Mouse (Mus musculus): ENCODE data around the gene Apc2.
"Not testable (repeated sequence)": the region's sequence is repeated elsewhere in the genome, so short reads cannot be mapped to it uniquely, and the experiment has no call there.

Gene Apc2

GRCm38 (mm10) chr10:80342749-80343424, 47.1 kb downstream of the Apc2 start:
- no peak for DNase-seq (ENCODE audit: low spot score)

GRCm38 (mm10) chr10:80343425-80343895, 47.7 kb downstream of the Apc2 start:
- no peak for DNase-seq (ENCODE audit: low spot score)

- DNase-seq (ENCODE audit: low spot score) = no peak
Observed at GRCm38 (mm10) chr10:80344131-80344661, 48.4 kb downstream of the Apc2 start.

DNA sequence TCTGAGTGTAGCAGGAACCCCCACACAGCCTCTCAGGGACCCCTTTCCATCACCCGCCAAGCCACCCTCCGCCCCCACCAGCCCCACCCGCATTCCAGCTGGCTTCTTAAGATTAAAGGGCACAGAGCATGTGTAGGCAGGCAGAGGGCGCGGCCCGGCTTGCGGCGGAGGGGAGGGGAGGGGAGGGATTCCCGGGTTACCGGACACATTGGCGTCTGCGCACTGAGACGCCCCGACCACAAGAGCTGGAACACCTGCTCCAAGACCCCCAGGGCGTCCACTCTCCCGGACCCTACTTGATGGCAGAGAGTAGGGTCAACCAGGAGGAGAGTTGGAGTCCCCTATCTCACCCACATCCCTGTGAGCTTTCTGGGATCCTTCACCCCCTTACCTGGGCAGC, 49.3 kb downstream of the Apc2 start:
- no peak for DNase-seq (ENCODE audit: low spot score)

DNA sequence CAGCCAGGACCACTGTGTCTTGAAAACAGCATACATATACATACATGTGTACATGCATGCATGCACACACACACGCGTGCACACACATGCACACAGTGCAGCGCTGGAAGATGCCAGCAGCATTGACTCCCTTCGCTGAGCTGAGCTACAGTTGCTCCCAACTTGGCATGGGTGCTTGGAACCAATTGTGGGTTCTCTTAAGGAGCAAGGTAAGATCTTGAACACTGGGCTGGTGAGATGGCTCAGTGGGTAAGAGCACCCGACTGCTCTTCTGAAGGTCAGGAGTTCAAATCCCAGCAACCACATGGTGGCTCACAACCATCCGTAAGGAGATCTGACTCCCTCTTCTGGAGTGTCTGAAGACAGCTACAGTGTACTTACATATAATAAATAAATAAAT, 50.2 kb downstream of the Apc2 start:
- DNase-seq (ENCODE audit: low spot score) = not testable (repeated sequence)

DNA sequence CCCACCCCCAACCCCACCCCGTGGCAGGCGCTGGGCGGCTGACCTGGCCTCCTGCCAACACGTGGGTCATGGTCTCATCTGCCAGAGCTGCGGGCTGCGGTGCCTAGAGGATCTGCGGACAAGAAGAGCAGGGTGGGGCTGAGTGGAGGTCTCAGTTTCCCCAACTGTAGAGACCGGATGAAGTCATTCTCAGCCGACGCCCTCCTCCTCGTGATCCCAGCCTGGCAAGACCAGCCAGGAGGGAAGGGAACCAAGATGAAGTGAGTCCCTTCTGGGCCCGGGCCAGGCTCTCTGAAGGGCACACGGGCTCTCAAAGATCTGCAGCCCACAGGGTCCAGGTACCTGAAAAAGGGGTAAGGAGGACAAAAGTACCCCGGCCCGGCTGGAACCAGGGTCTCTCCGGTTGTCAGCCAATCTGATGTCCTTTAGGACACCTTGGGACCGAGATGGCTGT, 51.8 kb downstream of the Apc2 start:
- DNase-seq (ENCODE audit: low spot score) = no peak

DNA sequence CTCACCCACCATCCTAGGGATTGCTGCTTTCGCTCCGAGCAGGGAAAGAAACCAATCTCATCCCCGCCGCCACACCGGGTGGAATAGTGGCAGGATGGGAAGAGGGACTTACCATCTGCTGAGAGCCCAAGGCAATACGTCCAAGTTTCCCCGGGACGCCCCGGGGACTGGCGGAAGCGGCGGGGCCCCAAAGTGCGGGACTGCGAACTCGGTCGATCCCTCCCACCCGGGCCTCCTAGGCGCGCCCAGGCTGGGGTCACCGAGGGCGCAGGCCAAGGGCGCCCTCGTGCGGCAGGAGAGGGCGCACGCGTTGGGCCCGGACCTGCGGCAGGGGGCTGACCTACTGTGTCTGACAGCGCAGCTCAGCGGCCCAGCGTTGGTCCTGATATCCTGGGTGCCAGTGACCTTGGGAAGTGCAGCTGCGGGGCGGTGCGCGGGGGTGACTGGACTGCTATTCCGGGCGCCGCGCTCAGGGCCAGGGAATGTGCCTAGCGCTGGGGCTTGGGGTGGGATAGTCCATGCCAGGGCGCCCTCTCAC, 52.5 kb downstream of the Apc2 start, which contains the start of gene Adamtsl5:
Adamtsl5 (minus strand) TSS at position 169 of the 538 bp plus-strand sequence.
- DNase-seq (ENCODE audit: low spot score) = peak; percentile 47

GRCm38 (mm10) chr10:80348981-80349380, 53.2 kb downstream of the Apc2 start:
- DNase-seq (ENCODE audit: low spot score) = no peak

- peak; percentile 81 for DNase-seq (ENCODE audit: low spot score)
Observed at GRCm38 (mm10) chr10:80350292-80350691, 54.5 kb downstream of the Apc2 start.

DNA sequence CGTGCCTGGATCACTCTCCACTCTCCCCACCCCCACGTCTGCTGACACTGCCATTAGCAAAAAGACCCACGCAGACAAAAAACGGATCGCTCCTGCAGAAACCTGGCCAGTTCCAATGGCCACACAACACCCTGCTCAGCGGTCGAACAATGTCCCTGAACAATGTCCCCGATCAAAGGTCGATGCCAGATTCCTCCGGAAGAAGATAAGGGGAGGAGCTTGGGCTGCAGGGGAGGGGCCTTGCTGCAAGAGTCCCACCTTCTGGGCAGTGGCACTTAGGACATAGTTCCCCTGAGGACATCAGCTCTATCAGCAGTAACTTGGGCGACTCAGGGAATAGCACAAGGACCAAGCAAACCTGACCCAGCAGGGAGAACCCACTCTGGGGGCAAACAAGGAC, 56.1 kb downstream of the Apc2 start:
- no peak for DNase-seq (ENCODE audit: low spot score)

DNA sequence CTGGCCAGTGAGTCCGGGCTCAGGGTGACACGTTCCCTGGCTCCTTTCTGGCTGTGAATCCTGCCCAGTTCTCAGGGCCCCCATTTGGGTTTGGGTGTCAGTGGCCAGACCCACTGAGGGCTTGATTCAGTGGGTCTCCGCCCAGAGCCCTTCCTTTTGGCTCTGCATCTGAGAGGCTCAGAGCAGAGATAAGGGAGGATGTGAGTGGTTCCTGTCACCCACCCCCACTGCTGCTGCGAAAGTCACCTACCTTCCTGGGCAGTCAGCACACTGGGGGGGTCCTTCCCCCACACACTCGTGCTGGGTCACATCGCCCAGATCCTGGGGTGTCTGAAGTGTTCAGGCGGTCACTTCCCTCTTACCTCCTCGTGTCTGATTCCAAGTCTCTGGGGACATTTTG, 57.0 kb downstream of the Apc2 start:
- no peak for DNase-seq (ENCODE audit: low spot score)

- no peak for DNase-seq (ENCODE audit: low spot score)
Observed at GRCm38 (mm10) chr10:80355431-80355830, 59.7 kb downstream of the Apc2 start.

GRCm38 (mm10) chr10:80356001-80356682, 60.4 kb downstream of the Apc2 start, which contains the start of gene Plk5:
TSS of gene Plk5 (plus strand) at chr10:80356459.
- no peak for DNase-seq (ENCODE audit: low spot score)

DNA sequence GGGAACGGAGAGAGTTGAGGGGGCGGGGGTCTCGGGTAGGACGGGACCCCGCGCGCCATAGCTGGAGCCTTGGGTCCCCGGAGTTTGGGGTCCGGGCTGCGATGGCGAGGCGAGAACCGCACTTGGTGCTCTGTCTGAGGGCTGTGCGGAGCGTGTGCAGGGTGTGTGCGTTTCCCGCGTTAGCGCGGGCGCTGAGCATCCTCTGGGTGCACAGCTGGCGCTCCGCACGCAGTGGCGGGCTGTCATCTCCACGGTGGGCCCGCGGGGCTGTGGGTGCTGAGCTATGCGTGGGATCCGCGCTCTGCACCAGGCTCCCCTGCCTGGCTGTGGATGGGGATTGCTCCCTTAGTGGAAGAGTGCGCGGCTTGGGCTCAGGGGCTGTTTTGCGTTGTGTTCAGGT, 61.0 kb downstream of the Apc2 start:
- DNase-seq (ENCODE audit: low spot score) = no peak

DNA sequence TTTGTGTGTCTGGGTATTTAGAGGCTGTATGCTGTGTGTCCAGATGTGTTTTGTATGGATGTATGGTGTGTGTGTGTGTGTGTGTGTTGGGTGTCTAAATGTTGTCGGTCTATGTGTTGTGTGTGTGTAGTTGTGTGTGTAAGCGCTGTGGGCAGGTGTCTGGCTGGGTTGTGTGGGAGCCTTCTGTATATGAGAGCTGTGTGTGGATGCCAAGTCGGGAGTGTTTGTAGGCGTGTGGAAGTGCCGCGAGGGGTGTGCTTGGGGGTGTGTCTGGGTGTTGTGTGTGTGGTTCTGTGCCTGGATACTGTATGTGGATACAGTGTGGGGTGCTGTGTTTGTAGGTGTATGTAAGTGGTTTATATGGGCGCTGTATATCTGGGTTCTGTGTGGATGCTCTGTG, 61.6 kb downstream of the Apc2 start:
- no peak for DNase-seq (ENCODE audit: low spot score)

GRCm38 (mm10) chr10:80357994-80358639, 62.3 kb downstream of the Apc2 start:
- no peak for DNase-seq (ENCODE audit: low spot score)

- DNase-seq (ENCODE audit: low spot score) = no peak
Observed at GRCm38 (mm10) chr10:80363734-80364133, 68.0 kb downstream of the Apc2 start.

GRCm38 (mm10) chr10:80365736-80366135, 70.0 kb downstream of the Apc2 start:
- DNase-seq (ENCODE audit: low spot score) = no peak

All from adipocyte (in vitro differentiated cells).